Mouse (Mus musculus): ENCODE measurements around the gene Gusb.
"Not testable (repeated sequence)": the region's sequence is repeated elsewhere in the genome, so short reads cannot be mapped to it uniquely, and the experiment has no call there.

Gusb gene

DNA sequence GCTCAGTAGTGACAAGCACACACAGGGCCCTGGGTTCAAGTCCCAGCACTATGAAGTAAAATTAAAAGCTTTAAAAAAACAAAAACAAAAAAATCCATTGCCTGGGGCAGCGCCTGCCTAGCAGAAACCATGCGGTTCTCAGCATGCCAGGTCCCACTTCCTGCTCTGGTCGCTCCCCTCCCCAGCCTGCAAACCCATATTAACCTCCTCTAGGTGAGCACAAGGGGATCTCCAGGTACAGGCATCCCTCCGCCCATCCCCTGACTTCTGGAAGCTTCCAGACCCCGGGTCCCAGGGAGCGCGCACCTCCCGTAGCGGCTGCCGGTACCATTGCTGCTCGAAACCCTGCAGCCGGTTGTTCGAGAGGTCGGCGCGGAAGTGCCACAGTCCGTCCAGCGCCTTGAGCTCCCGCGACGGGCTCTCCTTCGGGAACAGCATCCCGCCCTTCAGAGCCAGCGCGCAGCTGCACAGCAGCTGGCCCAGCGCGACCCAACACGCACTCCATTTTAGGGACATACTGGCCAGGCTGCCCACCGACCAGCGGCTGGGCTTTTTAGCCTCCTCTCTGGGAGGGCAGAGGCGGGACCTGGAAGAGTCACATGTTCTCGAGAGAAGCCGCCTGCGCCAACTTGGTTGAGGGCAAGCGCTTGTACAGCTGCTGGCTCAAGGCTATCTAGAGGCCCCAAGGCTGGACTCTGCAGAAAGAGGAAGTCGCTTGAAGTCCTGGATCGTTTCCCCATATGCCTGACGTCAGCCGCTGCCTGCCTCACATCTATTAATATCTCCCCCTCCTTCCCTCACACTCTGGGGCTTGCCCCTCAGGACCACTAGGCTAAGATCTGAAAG is at the start of gene Gusb:
TSS of gene Gusb (minus strand) at position 749 of the 846 bp plus-strand sequence.
- peak; percentile 79 to 83 for DNase-seq

DNA sequence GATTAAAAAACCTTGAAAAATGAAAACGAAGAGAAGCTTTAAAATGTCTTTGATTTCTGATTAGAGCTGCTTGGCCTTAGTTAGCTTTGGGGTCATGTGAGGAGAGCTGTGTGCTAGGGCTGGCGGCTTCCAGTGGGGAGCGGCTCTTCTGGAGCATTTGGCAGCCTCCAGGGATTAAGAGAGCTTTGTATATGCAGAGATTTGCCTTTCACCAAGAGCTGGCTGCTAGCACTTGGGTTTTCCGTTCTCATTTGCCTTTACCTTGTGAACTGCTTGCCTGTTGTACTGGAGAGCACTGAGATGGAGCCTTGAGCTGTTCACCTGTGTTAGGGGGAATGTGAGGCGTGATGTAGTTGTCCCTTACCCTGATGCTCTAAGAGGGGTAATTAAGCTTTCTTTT is 49.7 kb upstream of the Gusb start:
- DNase-seq: no peak

DNA sequence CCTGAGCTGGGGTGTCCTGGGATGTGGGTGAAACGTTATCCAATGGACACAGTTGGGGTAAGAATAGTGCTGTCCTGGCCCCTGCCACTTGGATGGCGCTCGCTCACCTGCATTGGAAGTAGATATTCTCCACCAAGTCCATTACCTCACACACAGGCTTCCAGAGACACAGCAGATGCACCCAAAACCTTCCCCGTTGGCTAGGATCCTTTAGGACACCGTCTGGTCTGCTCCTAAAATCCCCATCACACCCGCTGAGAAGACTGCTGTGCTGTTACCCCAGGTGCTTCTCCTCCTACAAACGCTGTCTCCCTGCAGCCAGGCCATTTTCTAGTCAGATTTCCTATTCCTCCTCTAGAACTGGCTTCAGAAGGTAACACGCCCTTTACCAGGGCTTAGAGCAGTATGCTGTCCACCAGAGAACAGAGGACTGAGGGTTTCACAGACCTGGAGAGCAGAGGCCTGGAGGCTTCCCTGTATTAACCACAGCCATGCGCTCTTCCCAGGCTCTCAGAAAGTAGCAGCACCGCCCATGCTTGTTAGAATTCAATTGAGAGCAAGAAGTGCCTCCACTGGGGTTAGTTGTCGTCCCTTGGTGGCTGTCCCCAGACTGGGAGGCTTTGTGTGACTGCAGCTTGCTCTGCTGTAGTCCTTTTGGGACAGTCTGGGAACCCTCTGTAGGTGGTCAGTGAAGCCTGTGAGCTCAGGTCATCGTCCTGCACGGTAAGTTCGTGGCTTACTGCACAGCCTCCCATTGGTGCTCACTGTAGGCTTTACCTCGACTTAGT is 48.4 kb upstream of the Gusb start:
- peak in 1 of 2 experiments; percentile 32 for DNase-seq

DNA sequence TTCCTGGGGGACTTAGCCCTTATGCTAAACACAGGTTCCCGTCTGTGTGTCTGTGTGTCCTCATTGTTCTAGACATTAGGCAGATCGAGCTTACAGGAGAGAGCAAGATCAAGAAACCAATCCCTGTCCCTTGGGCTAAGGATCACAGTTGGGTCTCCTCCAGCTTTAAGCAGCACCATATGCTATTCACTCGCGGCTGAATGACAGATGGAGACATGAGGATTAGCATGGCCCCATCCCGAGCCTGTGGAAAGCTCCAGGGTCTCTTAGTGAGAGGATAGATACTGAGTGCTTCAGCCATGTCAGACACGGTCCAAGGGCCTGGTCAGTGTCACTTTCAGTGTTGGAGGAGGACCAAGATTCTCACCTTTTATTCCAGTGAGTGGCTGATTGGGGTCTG is 47.6 kb upstream of the Gusb start:
- peak; percentile 80 to 86 for DNase-seq

DNA sequence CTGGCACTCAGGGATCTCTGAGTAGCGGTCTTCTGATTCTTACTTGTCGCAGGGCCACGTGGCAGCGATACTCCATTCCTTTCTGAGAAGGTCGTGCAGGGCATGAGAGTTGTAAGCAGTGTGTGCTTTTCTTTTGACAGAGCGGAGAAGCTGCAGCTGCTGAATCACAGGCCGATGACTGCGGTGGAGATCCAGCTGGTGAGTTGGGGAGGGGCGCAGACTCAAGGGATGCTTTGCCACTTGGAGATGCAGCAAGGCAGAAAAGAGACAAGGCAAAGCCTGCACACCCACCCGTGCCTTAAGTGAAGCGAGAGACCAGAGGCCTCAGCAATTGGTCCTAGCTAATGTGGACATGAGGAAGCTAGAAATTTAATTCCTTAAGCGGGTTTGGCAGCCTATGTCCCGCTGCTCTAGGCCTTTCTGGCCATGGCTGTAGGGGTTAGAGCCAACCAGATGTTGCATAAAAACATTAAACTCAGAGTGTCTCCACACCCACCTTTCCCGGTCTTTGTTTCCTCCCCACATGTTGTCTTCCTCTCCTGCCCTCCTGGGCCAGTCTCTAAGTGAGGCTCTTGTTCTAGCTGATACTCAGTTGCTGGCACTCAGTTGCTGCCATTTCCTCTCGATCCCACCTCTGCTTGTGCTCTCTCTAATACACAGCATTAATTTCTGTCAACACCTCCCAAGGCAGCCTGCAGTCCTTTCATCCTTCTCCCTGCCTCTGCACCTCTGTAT is 46.1 kb upstream of the Gusb start:
- peak; percentile 27 to 49 for DNase-seq

DNA sequence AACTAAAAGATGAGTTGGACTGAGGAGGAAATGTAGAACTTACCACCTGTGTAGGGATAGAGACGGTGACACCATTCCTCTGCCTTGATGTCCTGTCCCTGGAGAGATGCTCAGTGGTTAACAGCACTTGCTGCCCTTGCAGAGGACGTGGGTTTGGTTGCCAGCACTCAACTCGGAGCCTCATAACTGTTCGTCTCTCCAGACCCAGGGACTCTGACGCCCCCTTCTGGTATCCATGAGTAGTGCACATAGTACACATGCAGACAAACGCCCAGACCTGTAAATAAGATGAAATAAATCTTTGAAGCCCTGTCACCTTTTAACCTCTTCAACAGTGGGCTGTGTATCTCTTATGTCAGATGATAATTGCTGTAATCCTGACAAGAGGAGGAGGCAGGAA is 44.2 kb upstream of the Gusb start:
- no peak for DNase-seq

DNA sequence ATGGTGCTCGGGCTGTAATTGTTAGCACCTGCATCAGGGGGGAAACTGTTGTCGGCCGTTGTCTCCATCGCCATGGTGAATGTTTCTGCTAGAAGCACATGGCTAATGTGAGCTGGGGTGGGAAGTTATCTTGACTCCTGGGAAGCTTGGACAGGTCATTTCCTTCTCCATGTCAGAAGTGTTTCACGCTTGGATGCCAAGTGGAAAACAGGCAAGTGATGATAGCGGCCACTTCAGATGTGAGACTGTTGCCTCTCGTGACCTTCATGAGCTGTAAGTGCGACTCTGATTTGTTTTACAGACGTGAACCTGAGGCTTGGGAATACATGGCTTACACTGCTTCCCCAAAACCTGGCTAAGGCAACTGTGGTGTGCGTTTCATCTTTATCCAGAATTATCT is 43.7 kb upstream of the Gusb start:
- DNase-seq: no peak

DNA sequence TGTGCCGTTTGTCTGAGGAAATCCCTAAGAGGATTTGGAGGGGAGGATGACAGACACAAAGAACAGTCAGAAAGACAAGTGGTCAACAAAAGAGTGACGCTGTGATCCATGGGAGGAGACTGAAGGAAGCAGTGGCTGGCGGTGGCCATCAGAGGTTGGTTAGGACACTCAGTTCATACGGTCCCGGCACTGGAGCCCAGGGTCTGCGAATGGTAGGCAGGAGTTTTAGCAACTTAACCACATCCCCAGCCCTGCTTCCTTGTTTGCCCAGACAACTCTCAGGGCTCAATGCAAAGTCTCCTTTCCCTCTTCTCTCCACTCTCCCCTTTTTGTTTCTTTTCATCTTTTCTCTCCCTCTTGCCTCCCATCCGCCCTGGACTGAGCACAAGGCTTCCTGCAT is 43.3 kb upstream of the Gusb start:
- DNase-seq: no peak

DNA sequence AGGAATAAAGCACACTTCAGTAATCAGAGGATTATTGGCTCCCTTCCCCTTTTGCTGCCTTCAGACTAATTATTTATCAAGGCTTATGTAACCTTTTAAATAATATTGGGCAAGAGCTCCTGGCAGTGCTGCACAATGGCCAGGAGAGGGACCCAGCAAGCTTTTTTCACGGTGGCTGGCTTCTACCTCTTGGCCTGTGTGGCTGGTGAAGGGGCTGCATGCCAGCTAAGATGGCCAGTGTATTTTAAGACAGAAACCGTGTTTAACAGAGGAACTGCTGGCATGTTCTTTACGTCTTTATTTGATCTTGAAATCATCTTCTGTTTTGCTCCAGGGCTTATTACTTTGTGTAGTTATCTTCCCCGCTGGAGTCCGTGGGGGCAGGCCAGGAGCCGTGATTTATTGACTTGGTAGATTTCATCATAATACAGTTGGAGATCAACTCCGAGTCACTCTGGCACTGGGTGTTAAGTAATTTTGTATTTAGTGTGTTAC is 41.4 kb upstream of the Gusb start:
- peak; percentile 85 to 87 for DNase-seq

DNA sequence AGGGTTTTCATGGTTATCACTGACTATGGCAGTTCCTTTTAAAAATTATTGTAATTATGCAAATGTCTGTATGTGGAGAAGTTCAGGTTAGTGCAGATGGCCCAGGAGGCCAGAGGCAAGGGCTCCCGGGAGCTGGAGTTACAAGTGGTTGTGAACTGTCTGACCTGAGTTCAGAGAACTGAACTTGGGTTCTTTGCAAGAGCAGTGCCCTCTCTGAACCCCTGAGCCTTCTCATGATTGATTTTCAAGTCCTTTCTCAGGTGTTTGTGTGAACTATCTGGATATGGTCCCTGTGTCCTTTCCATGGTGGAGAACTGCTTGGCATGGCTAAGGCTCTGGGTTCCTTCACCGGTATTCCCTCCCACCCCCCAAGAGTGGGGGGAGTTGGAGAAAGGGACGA is 40.9 kb upstream of the Gusb start:
- DNase-seq: no peak

DNA sequence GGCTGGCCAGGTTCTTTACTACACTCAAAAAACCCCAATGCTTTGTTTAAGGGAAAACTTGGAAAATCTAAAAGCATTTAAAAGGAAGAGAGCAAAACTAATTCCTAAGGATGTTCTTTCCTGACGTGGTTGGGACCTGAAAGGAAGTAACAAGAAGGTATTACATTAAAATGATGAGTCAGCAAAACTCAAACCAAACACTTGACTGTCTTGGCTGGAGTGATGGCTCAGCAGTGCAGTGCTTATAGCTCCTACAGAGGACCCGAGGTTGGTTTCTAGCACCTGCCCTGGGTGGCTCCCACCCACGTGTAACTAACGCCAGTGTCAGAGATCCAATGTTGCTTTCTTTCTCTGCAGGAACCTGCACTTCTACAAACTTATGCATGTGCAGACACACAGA is 38.4 kb upstream of the Gusb start:
- DNase-seq: no peak

DNA sequence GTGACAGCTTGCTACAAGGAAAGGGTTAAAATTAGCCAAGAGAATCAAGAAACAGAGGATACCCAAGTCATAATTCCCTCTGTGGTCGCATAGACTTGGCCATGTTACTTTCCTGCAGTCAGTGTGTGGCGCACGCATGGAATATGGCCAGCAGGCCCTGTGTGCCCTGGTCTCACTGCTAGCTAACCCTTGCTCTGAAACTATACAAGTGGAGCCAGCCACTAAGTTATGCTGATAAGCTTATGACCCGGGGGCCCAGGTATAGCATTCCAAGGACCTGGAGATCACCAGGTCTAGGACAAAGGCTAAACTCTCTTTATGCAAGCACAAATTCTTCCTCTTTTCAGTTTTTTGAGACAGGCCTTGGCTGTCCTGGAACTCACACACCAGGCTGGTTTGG is 37.9 kb upstream of the Gusb start:
- DNase-seq: no peak

DNA sequence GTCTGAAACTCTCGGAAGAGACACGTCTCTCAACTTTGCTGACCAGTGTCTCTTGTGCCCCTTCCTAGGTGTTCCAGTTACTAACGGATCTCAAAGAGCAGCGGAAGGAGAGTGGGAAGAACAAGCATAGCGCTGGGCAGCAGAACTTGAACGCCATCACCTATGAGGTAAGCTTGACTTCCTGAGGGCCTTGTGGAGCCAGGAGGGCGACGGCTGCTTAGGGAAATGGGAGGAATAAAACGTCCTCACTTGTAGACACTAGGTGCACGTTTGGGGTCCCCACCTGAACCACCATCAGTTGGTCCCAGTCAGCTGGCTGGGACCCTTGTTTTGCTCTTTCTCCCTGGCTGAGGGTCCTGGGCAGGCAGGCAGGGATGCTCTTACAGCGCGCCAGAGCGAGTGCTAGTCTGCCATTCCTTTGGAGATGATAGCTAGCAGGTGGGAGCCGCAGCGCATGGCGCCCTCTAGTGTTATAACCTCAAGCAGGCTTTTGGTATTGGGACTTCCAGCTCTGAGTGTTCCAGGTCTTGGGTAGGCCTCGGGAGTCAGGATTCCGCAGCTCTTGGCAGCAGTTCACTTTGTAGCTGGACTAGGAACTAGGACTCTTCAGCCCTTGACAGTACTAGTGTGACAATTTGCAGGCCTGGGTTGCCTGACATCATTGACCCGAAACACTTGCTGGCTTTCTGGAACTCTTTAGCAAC is 35.1 kb upstream of the Gusb start:
- DNase-seq: peak; percentile 73 to 78

DNA sequence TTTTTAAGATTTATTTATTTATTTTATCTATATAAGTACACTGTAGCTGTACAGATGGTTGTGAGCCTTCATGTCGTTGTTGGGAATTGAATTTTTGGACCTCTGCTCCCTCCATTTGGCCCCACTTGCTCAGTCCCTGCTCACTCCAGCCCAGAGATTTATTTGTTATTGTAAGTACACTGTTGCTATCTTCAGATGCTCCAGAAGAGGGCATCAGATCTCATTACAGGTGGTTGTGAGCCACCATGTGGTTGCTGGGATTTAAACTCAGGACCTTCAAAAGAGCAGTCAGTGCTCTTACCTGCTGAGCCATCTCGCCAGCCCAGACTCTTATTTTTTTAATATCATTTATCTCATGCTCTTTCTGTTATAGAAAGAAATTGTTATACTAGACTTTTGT is 33.5 kb upstream of the Gusb start:
- DNase-seq: not testable (repeated sequence)

DNA sequence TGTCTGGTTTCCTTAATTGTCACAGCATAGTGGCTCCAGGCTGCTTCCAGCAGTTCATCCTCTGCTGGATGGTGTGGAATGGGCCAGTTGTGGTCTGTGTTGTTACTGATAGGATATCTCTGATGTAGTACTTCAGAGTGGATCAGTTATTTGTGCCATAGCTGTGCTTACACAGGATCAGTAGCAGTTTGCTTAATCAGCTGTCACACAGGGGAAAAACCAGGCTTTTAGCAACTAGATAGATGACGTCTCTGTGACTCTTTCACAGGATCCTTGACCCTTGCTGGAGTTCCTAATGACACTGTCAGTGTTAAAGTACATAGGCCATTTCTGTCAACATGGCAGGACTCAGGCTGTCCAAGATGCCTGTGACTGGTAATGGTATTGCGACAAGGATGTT is 31.0 kb upstream of the Gusb start:
- no peak for DNase-seq

DNA sequence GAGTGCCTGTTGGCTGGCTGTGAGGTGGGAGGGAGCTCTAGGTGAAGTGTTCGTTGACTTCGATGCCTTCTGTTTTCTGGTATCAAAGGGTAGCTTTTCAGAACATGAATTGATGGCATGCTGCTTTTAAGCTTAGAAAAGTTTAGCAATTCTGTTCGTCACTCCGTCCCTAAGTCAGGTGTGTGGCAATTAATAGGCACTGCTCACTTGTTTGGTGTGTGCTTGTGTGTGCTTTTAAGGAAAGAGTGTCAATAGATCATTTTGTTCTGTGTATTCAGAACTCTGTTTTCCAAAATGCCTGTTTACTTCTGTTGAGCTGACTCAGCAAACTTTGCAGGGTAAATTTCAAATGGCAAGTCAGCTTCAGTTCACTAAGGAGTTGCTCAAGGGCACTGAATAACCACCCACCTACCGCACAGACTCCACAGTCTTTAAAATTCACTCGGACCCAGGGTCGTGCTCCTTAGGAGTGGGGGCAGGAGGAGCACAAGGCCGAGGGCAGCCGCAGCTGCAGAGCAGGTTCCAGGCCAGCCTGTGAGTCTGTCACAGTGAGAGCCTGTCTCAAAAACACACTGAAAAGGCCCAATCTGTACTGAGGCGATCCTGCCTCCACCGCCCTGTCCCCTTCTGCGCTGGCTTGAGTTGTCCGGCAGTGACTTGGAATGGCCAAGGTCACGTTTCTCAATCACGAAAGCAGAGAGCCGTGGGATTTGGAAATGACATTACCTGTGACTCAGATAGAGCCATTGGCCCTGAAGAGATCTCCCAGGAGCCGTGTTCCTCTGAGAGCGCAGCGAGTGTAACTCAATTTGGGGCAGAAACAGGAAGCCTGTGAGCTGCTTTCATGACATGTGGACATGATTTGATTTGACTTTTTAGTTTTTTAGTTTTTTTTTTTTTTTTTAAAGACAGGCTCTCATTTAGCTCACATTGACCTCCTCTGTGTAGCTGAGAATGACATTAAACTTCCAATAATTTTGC is 28.9 kb upstream of the Gusb start:
- no peak for DNase-seq

DNA sequence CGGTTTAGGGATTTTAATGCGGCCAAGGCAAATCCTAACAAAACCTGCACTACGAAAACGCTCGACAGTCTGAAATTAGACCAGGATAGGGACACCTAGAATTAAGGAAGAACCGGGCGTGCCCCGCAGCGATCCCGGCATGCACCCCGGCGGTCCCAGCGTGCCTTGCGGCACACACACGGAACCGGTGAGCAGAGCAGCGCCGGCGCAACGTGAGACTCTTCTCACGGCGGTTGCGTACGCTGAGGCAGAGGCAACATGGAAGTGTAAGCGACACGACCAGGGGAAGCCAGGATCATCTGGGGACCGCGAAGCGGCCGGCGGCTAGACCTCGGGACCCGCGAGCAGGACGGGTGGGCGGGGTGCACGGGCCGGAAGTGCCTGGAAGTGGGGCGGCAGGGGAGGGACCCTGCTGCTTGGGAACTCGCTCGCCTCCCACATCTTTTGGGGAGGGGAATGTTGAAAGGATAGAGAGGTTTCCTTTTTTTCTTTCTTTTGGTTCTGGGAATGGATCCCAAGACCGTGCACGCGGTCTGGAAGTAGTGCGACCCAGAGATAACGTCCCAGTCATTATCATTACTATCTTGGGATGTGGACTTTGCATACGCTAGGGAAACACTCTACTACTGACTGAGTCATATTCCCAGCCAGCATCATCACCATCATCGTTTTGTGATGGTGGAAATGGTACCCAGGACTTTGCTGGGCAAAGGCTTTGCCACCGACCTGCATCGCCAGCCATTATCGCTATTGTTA is 26.5 kb upstream of the Gusb start, which contains the start of the genes Asl and Crcp:
TSS of gene Asl (minus strand) at position 106 of the 756 bp plus-strand sequence.
TSS of gene Crcp (plus strand) at position 149 of the 756 bp plus-strand sequence.
- peak; percentile 90 to 93 for DNase-seq

DNA sequence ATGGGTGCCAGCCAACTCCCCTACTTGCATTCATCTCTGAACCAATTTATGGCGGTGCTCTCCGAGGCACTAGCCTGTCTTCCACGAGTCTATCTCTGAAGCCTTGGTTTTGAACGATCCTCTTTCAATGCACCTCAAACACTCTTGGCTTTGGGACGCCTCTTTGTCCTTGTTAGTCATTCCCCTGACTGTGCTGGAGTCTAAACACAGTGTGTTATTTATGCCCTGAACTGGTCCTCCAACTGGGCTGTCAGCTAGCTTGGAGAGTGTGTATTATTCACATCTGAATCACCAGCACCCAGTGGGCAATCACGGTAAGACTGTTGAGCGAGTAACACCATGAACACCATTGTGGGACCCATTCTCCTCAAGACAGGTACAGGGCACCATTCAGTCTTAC is 24.8 kb upstream of the Gusb start:
- DNase-seq: no peak

DNA sequence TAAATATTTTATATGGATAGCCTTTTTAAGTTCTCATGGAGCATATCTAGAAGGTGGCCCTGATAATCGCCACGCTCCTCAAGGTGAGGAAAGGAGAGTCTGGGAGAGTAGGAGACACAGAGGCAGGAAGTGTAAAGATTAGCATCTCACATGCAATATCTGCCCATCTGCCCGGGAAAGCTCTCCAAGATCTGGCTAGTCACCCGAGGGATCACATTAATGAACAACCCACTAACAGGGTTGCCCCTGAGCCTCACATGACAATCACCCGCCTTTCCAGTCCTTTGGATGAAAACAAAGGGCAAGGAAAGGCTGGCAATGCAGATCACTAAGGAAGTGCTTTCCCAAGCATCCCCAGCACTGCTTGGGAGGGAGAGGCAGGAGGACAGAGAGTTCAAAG is 24.3 kb upstream of the Gusb start:
- DNase-seq: no peak

All from cerebellum, postnatal 10 days (tissue).